Mouse (Mus musculus) forebrain, embryonic 11.5 days (tissue): ENCODE results near the gene Grm5. TPM values are rescaled to one million over a fixed set of nuclear protein-coding genes. Genes with fewer than 3 reads are reported as not detected.

Source experiments
- ATAC-seq: fragments of 200-750 bp; cut with Nextera tagmentation; replicated peaks from 2 replicates; pipeline ENCODE4 v1.8.0; 2017; ENCODE audit warnings: moderate TSS enrichment; ENCODE audit not compliant: low FRiP score
- DNase-seq: peaks from one replicate; pipeline ENCODE4 v3.0.0-alpha.2; 2017; ENCODE audit warnings: low spot score
- H3K27ac ChIP-seq: fragments of 300-500 bp; sonication (generic); 2 replicates; pipeline ENCODE4 v1.5.1; 2014; ENCODE audit warnings: low read depth, low read length
- H3K27me3 ChIP-seq: fragments of 300-500 bp; sonication (generic); 2 replicates; pipeline ENCODE4 v1.6.1; 2014; ENCODE audit warnings: mild to moderate bottlenecking, low read length, mixed read lengths; ENCODE audit not compliant: control insufficient read depth, insufficient read depth
- H3K36me3 ChIP-seq: fragments of 300-500 bp; sonication (generic); 2 replicates; pipeline ENCODE4 v1.6.1; 2014; ENCODE audit warnings: mild to moderate bottlenecking, low read length, moderate library complexity, mixed read lengths; ENCODE audit not compliant: control insufficient read depth, insufficient read depth
- H3K4me1 ChIP-seq: fragments of 300-500 bp; sonication (generic); replicated peaks from 2 replicates; pipeline ENCODE4 v1.6.1; 2014; ENCODE audit warnings: low read length, mixed read lengths; ENCODE audit not compliant: control insufficient read depth, insufficient read depth
- H3K4me2 ChIP-seq: fragments of 300-500 bp; sonication (generic); 2 replicates; pipeline ENCODE4 v1.6.1; 2014; ENCODE audit warnings: low read depth, mild to moderate bottlenecking, low read length, moderate library complexity, mixed read lengths; ENCODE audit not compliant: severe bottlenecking
- H3K4me3 ChIP-seq: fragments of 300-500 bp; sonication (generic); 2 replicates; pipeline ENCODE4 v1.5.1; 2014; ENCODE audit warnings: low read depth, low read length
- H3K9ac ChIP-seq: fragments of 300-500 bp; sonication (generic); 2 replicates; pipeline ENCODE4 v1.6.1; 2014; ENCODE audit warnings: low read length
- H3K9me3 ChIP-seq: fragments of 300-500 bp; sonication (generic); 2 replicates; pipeline ENCODE4 v1.6.1; 2016; ENCODE audit warnings: low read length, mixed read lengths; ENCODE audit not compliant: control insufficient read depth
- WGBS: fragments of 180-500 bp; shearing (Covaris S2); extraction: QIAGEN DNeasy Blood & Tissue Kit; methylation state at CpG from one replicate; pipeline ENCODE4 v1.1.7; 2014; 5-methylcytosine and 5-hydroxymethylcytosine counted together
- polyA plus RNA-seq: library from polyadenylated mRNA; unstranded; fragments of >200 nt; fragmentation: Nextera tagmentation; extraction: Ambion mirVana; gene quantifications from 2 replicates; pipeline ENCODE4 v1.2.1, GENCODE M21; 2014

Gene Grm5
- polyA plus RNA-seq, 1 experiment from 2014 or later, result 0.12 TPM

- peak; percentile 70 for DNase-seq
- Histone ChIP-seq H3K27me3 (peaks cover 8% of the 10 kb centered on the region), H3K9me3 (no peaks in the 10 kb centered on the region), H3K9ac (peak overlapping the region; percentile 55), H3K27ac (no peak overlapping the region), H3K4me2 (peak overlapping the region; percentile 53), H3K36me3 (no peaks in the 10 kb centered on the region), H3K4me3 (peak overlapping the region; percentile 37), H3K4me1 (no peaks in the 10 kb centered on the region; the same call in 1 of the 2 replicates)
- ATAC-seq, result peak; percentile 91
- WGBS, result 9% methylated on average over 41 of the region's 41 CpGs
These were observed 545.8 kb downstream of the Grm5 start for GRCm38 (mm10) chr7:88129536-88130487.

- DNase-seq, result no peak
- peaks cover 8% of the 10 kb centered on the region for H3K27me3 ChIP-seq
- H3K4me3 ChIP-seq, result peak overlapping the region; percentile 37
- ATAC-seq, result no peak
- no peaks in the 10 kb centered on the region; the same call in 1 of the 2 replicates for H3K4me1 ChIP-seq
- peak overlapping the region; percentile 55 for H3K9ac ChIP-seq
- WGBS, result 30% methylated on average over 22 of the region's 22 CpGs
- H3K36me3 ChIP-seq, result no peaks in the 10 kb centered on the region
- no peaks in the 10 kb centered on the region for H3K9me3 ChIP-seq
- H3K4me2 ChIP-seq, result peak overlapping the region; percentile 53
- H3K27ac ChIP-seq, result no peak overlapping the region
These were observed 546.5 kb downstream of the Grm5 start for GRCm38 (mm10) chr7:88130488-88130849.

- Histone ChIP-seq H3K9me3 (no peaks in the 10 kb centered on the region), H3K27ac (no peak overlapping the region), H3K36me3 (no peaks in the 10 kb centered on the region), H3K4me3 (no peak overlapping the region), H3K4me2 (no peak overlapping the region), H3K4me1 (no peaks in the 10 kb centered on the region), H3K9ac (no peak overlapping the region), H3K27me3 (no peaks in the 10 kb centered on the region)
- 87% methylated on average over 1 of the region's 1 CpGs for WGBS
- ATAC-seq (no peak), DNase-seq (no peak)
These were observed 575.7 kb downstream of the Grm5 start for GRCm38 (mm10) chr7:88159542-88160241.

GRCm38 (mm10) chr7:88161586-88161985 is 577.6 kb downstream of the Grm5 start:
- no peaks in the 10 kb centered on the region for H3K9me3 ChIP-seq
- no peak overlapping the region for H3K4me2 ChIP-seq
- DNase-seq (no peak), ATAC-seq (no peak)
- no peak overlapping the region for H3K27ac ChIP-seq
- H3K36me3 ChIP-seq, result no peaks in the 10 kb centered on the region
- no peaks in the 10 kb centered on the region for H3K4me1 ChIP-seq
- H3K9ac ChIP-seq, result no peak overlapping the region
- H3K27me3 ChIP-seq, result no peaks in the 10 kb centered on the region
- H3K4me3 ChIP-seq, result no peak overlapping the region
- 88% methylated on average over 2 of the region's 2 CpGs for WGBS

Other genes with a start within 250 kb of the Grm5 start
- gene Tyr, start 90.7 kb upstream of the Grm5 start, polyA plus RNA-seq, result 0.19 and 0.56 TPM in 2 replicates